In genomic region chr19:5306968-5307734, GRCm38 (mm10) we compare ENCODE assay signal across 8 mouse cellular contexts. TPM values are rescaled to one million over a fixed set of nuclear protein-coding genes. Genes with fewer than 3 reads are reported as not detected.
DNase-seq lines count a peak whose midpoint lies in the region; ATAC-seq lines count a peak whose summit lies in the region.
"Had no signal": no experiment of that assay in that cellular context is flagged by ENCODE, and none has a peak within 500 bp of the region (broad histone marks: within the 10 kb centered on the region; RNA-seq: fewer than 3 reads in every experiment).

No protein-coding gene starts in this region.

- H3K4me3 ChIP-seq in lung, embryonic 15.5 days: peak overlapping the region; percentile 28
- H3K4me3 ChIP-seq in embryonic facial prominence, embryonic 13.5 days: peak overlapping the region; percentile 29
- H3K4me3 ChIP-seq in hindbrain, embryonic 15.5 days: no peak overlapping the region
- no peak overlapping the region for H3K4me3 ChIP-seq in midbrain, embryonic 11.5 days (ENCODE audit: low read depth, low read length)
- H3K4me3 ChIP-seq: myocyte had no signal

- peak overlapping the region; percentile 54 for H3K4me2 ChIP-seq in lung, embryonic 15.5 days
- peak overlapping the region; percentile 55 for H3K4me2 ChIP-seq in embryonic facial prominence, embryonic 13.5 days
- H3K4me2 ChIP-seq in hindbrain, embryonic 15.5 days: peak overlapping the region; percentile 44
- peak overlapping the region; percentile 22; the same call in 1 of the 2 replicates for H3K4me2 ChIP-seq in midbrain, embryonic 11.5 days

- 35% methylated on average over 98 of the region's 98 CpGs for WGBS in lung, embryonic 15.5 days
- 39% methylated on average over 98 of the region's 98 CpGs for WGBS in embryonic facial prominence, embryonic 13.5 days
- whole genome bisulfite sequencing in hindbrain, embryonic 15.5 days: 43% methylated on average over 98 of the region's 98 CpGs
- WGBS in midbrain, embryonic 11.5 days: 43% methylated on average over 98 of the region's 98 CpGs

- H3K4me1 ChIP-seq in lung, embryonic 15.5 days: no peaks in the 10 kb centered on the region
- H3K4me1 ChIP-seq in embryonic facial prominence, embryonic 13.5 days: peaks cover 5% of the 10 kb centered on the region; the same call in 1 of the 2 replicates
- no peaks in the 10 kb centered on the region for H3K4me1 ChIP-seq in hindbrain, embryonic 15.5 days (replicated peaks)
- no peaks in the 10 kb centered on the region for H3K4me1 ChIP-seq in midbrain, embryonic 11.5 days (ENCODE audit: control insufficient read depth, insufficient read depth, low read length)

- H3K36me3 ChIP-seq in lung, embryonic 15.5 days: no peaks in the 10 kb centered on the region
- peaks cover 31% of the 10 kb centered on the region for H3K36me3 ChIP-seq in embryonic facial prominence, embryonic 13.5 days
- H3K36me3 ChIP-seq in hindbrain, embryonic 15.5 days: peaks cover 46% of the 10 kb centered on the region
- H3K36me3 ChIP-seq in midbrain, embryonic 11.5 days (ENCODE audit: control insufficient read depth, insufficient read depth, low read length): peaks cover 10% of the 10 kb centered on the region

- H3K27ac ChIP-seq in lung, embryonic 15.5 days: no peak overlapping the region
- H3K27ac ChIP-seq in embryonic facial prominence, embryonic 13.5 days: no peak overlapping the region
- H3K27ac ChIP-seq in hindbrain, embryonic 15.5 days (replicated peaks): no peak overlapping the region
- H3K27ac ChIP-seq in midbrain, embryonic 11.5 days (ENCODE audit: low read depth, low read length): no peak overlapping the region

- no peak for ATAC-seq in lung, embryonic 15.5 days (ENCODE audit: borderline replicate concordance, extremely low read depth, low FRiP score, low TSS enrichment)
- no peak for ATAC-seq in embryonic facial prominence, embryonic 13.5 days (ENCODE audit: insufficient number of reproducible peaks, insufficient read depth, low FRiP score, low TSS enrichment, low read depth)
- ATAC-seq in hindbrain, embryonic 15.5 days (ENCODE audit: low FRiP score, low read depth): no peak
- no peak for ATAC-seq in midbrain, embryonic 11.5 days (ENCODE audit: low FRiP score)
- ATAC-seq in monocyte, adult 5-6 weeks (replicated peaks; ENCODE audit: insufficient number of reproducible peaks, low FRiP score, low TSS enrichment, poor library complexity, severe bottlenecking): no peak

- DNase-seq in lung, postnatal 25 days (ENCODE audit: low spot score): no peak
- DNase-seq in midbrain, embryonic 11.5 days (ENCODE audit: low spot score, missing footprints): no peak
- no peak for DNase-seq in spleen, postnatal 36 days (ENCODE audit: low spot score in 2 of 2)

- no peak overlapping the region for H3K9ac ChIP-seq in lung, embryonic 15.5 days
- no peak overlapping the region for H3K9ac ChIP-seq in embryonic facial prominence, embryonic 13.5 days
- no peak overlapping the region for H3K9ac ChIP-seq in hindbrain, embryonic 15.5 days
- no peak overlapping the region for H3K9ac ChIP-seq in midbrain, embryonic 11.5 days (ENCODE audit: low read length)

- H3K27me3 ChIP-seq in lung, embryonic 15.5 days: peaks cover 12% of the 10 kb centered on the region; the same call in 1 of the 2 replicates
- H3K27me3 ChIP-seq in embryonic facial prominence, embryonic 13.5 days: peaks cover 15% of the 10 kb centered on the region
- H3K27me3 ChIP-seq in hindbrain, embryonic 15.5 days: no peaks in the 10 kb centered on the region
- peaks cover 5% of the 10 kb centered on the region; the same call in 1 of the 2 replicates for H3K27me3 ChIP-seq in midbrain, embryonic 11.5 days (ENCODE audit: control insufficient read depth, insufficient read depth, low read length)

- H3K9me3 ChIP-seq in lung, embryonic 15.5 days: no peaks in the 10 kb centered on the region
- peaks cover 8% of the 10 kb centered on the region; the same call in 1 of the 2 replicates for H3K9me3 ChIP-seq in embryonic facial prominence, embryonic 13.5 days
- H3K9me3 ChIP-seq in hindbrain, embryonic 15.5 days: no peaks in the 10 kb centered on the region
- H3K9me3 ChIP-seq in midbrain, embryonic 11.5 days (ENCODE audit: control insufficient read depth, low read length): no peaks in the 10 kb centered on the region; the same call in 1 of the 2 replicates

RNA-seq across cellular contexts. Expression of gene Gal3st3, which starts 9.0 kb away (rescaled TPM):
- 1.7 and 2.4 TPM in 2 replicates for polyA plus RNA-seq in lung, embryonic 15.5 days (2015; fragmentation: Nextera tagmentation; extraction: Ambion mirVana)
- polyA plus RNA-seq in embryonic facial prominence, embryonic 13.5 days (2015; fragmentation: Nextera tagmentation; extraction: Ambion mirVana): 7.4 and 8.9 TPM in 2 replicates
- 40.4 and 48.8 TPM in 2 replicates for polyA plus RNA-seq in hindbrain, embryonic 15.5 days (2015; fragmentation: Nextera tagmentation; extraction: Ambion mirVana)
- polyA plus RNA-seq in midbrain, embryonic 11.5 days (2014; fragmentation: Nextera tagmentation; extraction: Ambion mirVana): 15.6 TPM in 2 replicates
- not detected in 3 replicates for total RNA-seq in monocyte, adult 5-6 weeks (2017)

RNA-seq across cellular contexts. Expression of gene Sf3b2, which starts 11.9 kb away (rescaled TPM):
- 320 and 328 TPM in 2 replicates for polyA plus RNA-seq in lung, embryonic 15.5 days (2015; fragmentation: Nextera tagmentation; extraction: Ambion mirVana)
- 404 and 414 TPM in 2 replicates for polyA plus RNA-seq in embryonic facial prominence, embryonic 13.5 days (2015; fragmentation: Nextera tagmentation; extraction: Ambion mirVana)
- polyA plus RNA-seq in hindbrain, embryonic 15.5 days (2015; fragmentation: Nextera tagmentation; extraction: Ambion mirVana): 312 and 338 TPM in 2 replicates
- polyA plus RNA-seq in midbrain, embryonic 11.5 days (2014; fragmentation: Nextera tagmentation; extraction: Ambion mirVana): 377 and 399 TPM in 2 replicates
- 229 to 250 TPM (median 247 TPM) in 3 replicates for total RNA-seq in monocyte, adult 5-6 weeks (2017)

RNA-seq across cellular contexts. Expression of gene Catsper1, which starts 28.4 kb away (rescaled TPM):
- not detected in 2 replicates for polyA plus RNA-seq in lung, embryonic 15.5 days (2015; fragmentation: Nextera tagmentation; extraction: Ambion mirVana)
- polyA plus RNA-seq in embryonic facial prominence, embryonic 13.5 days (2015; fragmentation: Nextera tagmentation; extraction: Ambion mirVana): not detected in 2 replicates
- polyA plus RNA-seq in hindbrain, embryonic 15.5 days (2015; fragmentation: Nextera tagmentation; extraction: Ambion mirVana): not detected in 2 replicates
- not detected in 2 replicates for polyA plus RNA-seq in midbrain, embryonic 11.5 days (2014; fragmentation: Nextera tagmentation; extraction: Ambion mirVana)
- total RNA-seq in monocyte, adult 5-6 weeks (2017): not detected in 3 replicates
- polyA plus RNA-seq: myocyte had no signal

RNA-seq across cellular contexts. Expression of gene Pacs1, which starts 34.2 kb away (rescaled TPM):
- polyA plus RNA-seq in lung, embryonic 15.5 days (2015; fragmentation: Nextera tagmentation; extraction: Ambion mirVana): 20.6 and 21.4 TPM in 2 replicates
- 28.7 and 29.8 TPM in 2 replicates for polyA plus RNA-seq in embryonic facial prominence, embryonic 13.5 days (2015; fragmentation: Nextera tagmentation; extraction: Ambion mirVana)
- polyA plus RNA-seq in hindbrain, embryonic 15.5 days (2015; fragmentation: Nextera tagmentation; extraction: Ambion mirVana): 47.4 and 58.3 TPM in 2 replicates
- polyA plus RNA-seq in midbrain, embryonic 11.5 days (2014; fragmentation: Nextera tagmentation; extraction: Ambion mirVana): 24.8 and 26.1 TPM in 2 replicates
- 11.1 to 32.0 TPM (median 19.2 TPM) in 3 replicates for total RNA-seq in monocyte, adult 5-6 weeks (2017)

RNA-seq across cellular contexts. Expression of gene Cst6, which starts 42.2 kb away (rescaled TPM):
- 0.60 and 0.69 TPM in 2 replicates for polyA plus RNA-seq in lung, embryonic 15.5 days (2015; fragmentation: Nextera tagmentation; extraction: Ambion mirVana)
- 3.6 and 3.7 TPM in 2 replicates for polyA plus RNA-seq in embryonic facial prominence, embryonic 13.5 days (2015; fragmentation: Nextera tagmentation; extraction: Ambion mirVana)
- polyA plus RNA-seq in hindbrain, embryonic 15.5 days (2015; fragmentation: Nextera tagmentation; extraction: Ambion mirVana): 8.5 and 9.5 TPM in 2 replicates
- 1.0 and 2.1 TPM in 2 replicates for polyA plus RNA-seq in midbrain, embryonic 11.5 days (2014; fragmentation: Nextera tagmentation; extraction: Ambion mirVana)
- total RNA-seq in monocyte, adult 5-6 weeks (2017): 1.1 TPM in 1 of 3 replicates, not detected in the others

Comparison
In these comparisons a context has a peak if more than half of its experiments do, and no peak if none do; other contexts are left out.
1. H3K4me3 ChIP-seq: peak in lung, embryonic 15.5 days (single experiment) and embryonic facial prominence, embryonic 13.5 days (single experiment); none in hindbrain, embryonic 15.5 days (single experiment) and midbrain, embryonic 11.5 days (single experiment).
2. Peak in every context shown above with its lines, with median percentiles within 50 percentile points of each other: H3K4me2 ChIP-seq.